Mouse (Mus musculus): ENCODE measurements around the gene Ift140.
"Not testable (repeated sequence)": the region's sequence is repeated elsewhere in the genome, so short reads cannot be mapped to it uniquely, and the experiment has no call there.

The Ift140 gene

GRCm38 (mm10) chr17:25115664-25116432, 100.0 kb downstream of the Ift140 start, which contains the start of gene Telo2:
Gene Telo2 (minus strand): TSS chr17:25115967.
- DNase-seq (ENCODE audit: low spot score in 2 of 2): peak; percentile 87 to 93

GRCm38 (mm10) chr17:25117263-25117662, 101.4 kb downstream of the Ift140 start:
- no peak for DNase-seq (ENCODE audit: low spot score in 2 of 2)

- DNase-seq (ENCODE audit: low spot score in 2 of 2): no peak
These were observed 104.5 kb downstream of the Ift140 start, which contains the start of gene Ptx4 for GRCm38 (mm10) chr17:25120406-25120805. Gene Ptx4 (plus strand): TSS chr17:25120760.

- no peak for DNase-seq (ENCODE audit: low spot score in 2 of 2)
These were observed 108.1 kb downstream of the Ift140 start for GRCm38 (mm10) chr17:25123979-25124378.

- DNase-seq (ENCODE audit: low spot score in 2 of 2): not testable (repeated sequence)
These were observed 109.7 kb downstream of the Ift140 start for GRCm38 (mm10) chr17:25125442-25126060.

- no peak for DNase-seq (ENCODE audit: low spot score in 2 of 2)
These were observed 111.2 kb downstream of the Ift140 start for GRCm38 (mm10) chr17:25127079-25127478.

GRCm38 (mm10) chr17:25127681-25128080, 111.8 kb downstream of the Ift140 start:
- no peak for DNase-seq (ENCODE audit: low spot score in 2 of 2)

- no peak for DNase-seq (ENCODE audit: low spot score in 2 of 2)
These were observed 114.2 kb downstream of the Ift140 start for GRCm38 (mm10) chr17:25130060-25130459.

- peak; percentile 87 to 92 for DNase-seq (ENCODE audit: low spot score in 2 of 2)
These were observed 117.4 kb downstream of the Ift140 start, which contains the start of gene Clcn7 for GRCm38 (mm10) chr17:25133275-25133698. Gene Clcn7 (plus strand): TSS chr17:25133391.

- DNase-seq (ENCODE audit: low spot score in 2 of 2): no peak
These were observed 119.7 kb downstream of the Ift140 start for GRCm38 (mm10) chr17:25135622-25136021.

GRCm38 (mm10) chr17:25138803-25139202, 122.9 kb downstream of the Ift140 start:
- DNase-seq (ENCODE audit: low spot score in 2 of 2): no peak

GRCm38 (mm10) chr17:25139960-25140359, 124.1 kb downstream of the Ift140 start:
- DNase-seq (ENCODE audit: low spot score in 2 of 2): no peak

Measured in cerebellum, postnatal 4 days (tissue).